Mouse (Mus musculus) lung, embryonic 16.5 days (tissue): ENCODE measurements around the gene Ncl. TPM values are rescaled to one million over a fixed set of nuclear protein-coding genes. Genes with fewer than 3 reads are reported as not detected.

Experiments used
- ATAC-seq: fragments of 200-750 bp; cut with Nextera tagmentation; 2 replicates; pipeline ENCODE4 v1.8.0; 2017; ENCODE audit warnings: low read depth, mild to moderate bottlenecking, moderate library complexity
- H3K27ac ChIP-seq: fragments of 300-500 bp; sonication (generic); 2 replicates; pipeline ENCODE4 v1.5.1; 2014; ENCODE audit warnings: mild to moderate bottlenecking, control low read depth, low read length
- H3K27me3 ChIP-seq: fragments of 300-500 bp; sonication (generic); 2 replicates; pipeline ENCODE4 v1.6.1; 2014; ENCODE audit warnings: low read depth, low read length, mixed read lengths; ENCODE audit not compliant: control insufficient read depth, insufficient read depth
- H3K36me3 ChIP-seq: fragments of 300-500 bp; sonication (generic); 2 replicates; pipeline ENCODE4 v1.6.1; 2014; ENCODE audit warnings: low read length; ENCODE audit not compliant: control insufficient read depth, insufficient read depth
- H3K4me1 ChIP-seq: fragments of 300-500 bp; sonication (generic); replicated peaks from 2 replicates; pipeline ENCODE4 v1.6.1; 2014; ENCODE audit warnings: low read length, mixed read lengths; ENCODE audit not compliant: control insufficient read depth, insufficient read depth
- H3K4me2 ChIP-seq: fragments of 300-500 bp; sonication (generic); 2 replicates; pipeline ENCODE4 v1.6.1; 2014; ENCODE audit warnings: low read depth, low read length, control low read depth
- H3K4me3 ChIP-seq: fragments of 300-500 bp; sonication (generic); 2 replicates; pipeline ENCODE4 v1.5.1; 2014; ENCODE audit warnings: mild to moderate bottlenecking, low read length, control low read depth
- H3K9ac ChIP-seq: fragments of 300-500 bp; sonication (generic); 2 replicates; pipeline ENCODE4 v1.6.1; 2014; ENCODE audit warnings: low read length, control low read depth
- H3K9me3 ChIP-seq: fragments of 300-500 bp; sonication (generic); 2 replicates; pipeline ENCODE4 v1.6.1; 2016; ENCODE audit warnings: low read length; ENCODE audit not compliant: control insufficient read depth
- WGBS: fragments of 180-500 bp; shearing (Covaris S2); extraction: QIAGEN DNeasy Blood & Tissue Kit; methylation state at CpG from one replicate; pipeline ENCODE4 v1.1.7; 2014; 5-methylcytosine and 5-hydroxymethylcytosine counted together
- polyA plus RNA-seq: library from polyadenylated mRNA; unstranded; fragments of >200 nt; fragmentation: Nextera tagmentation; extraction: Ambion mirVana; gene quantifications from 2 replicates; pipeline ENCODE4 v1.2.1, GENCODE M21; 2015

The Ncl gene
- polyA plus RNA-seq, 1 experiment from 2014 or later, result 344 TPM

GRCm38 (mm10) chr1:86310536-86311310, 48.5 kb downstream of the Ncl start:
- 30% methylated on average over 15 of the region's 15 CpGs for WGBS
- peak overlapping the region; percentile 23; the same call in 1 of the 2 replicates for H3K27ac ChIP-seq
- H3K9me3 ChIP-seq, result no peaks in the 10 kb centered on the region
- no peak overlapping the region for H3K9ac ChIP-seq
- no peak overlapping the region for H3K4me3 ChIP-seq
- no peaks in the 10 kb centered on the region for H3K36me3 ChIP-seq
- H3K27me3 ChIP-seq, result no peaks in the 10 kb centered on the region
- peak; percentile 57 for ATAC-seq
- H3K4me1 ChIP-seq, result 0 out of 2 replicates have a peak, but pooled peaks cover 3% of the 10 kb centered on the region
- peak overlapping the region; percentile 21 for H3K4me2 ChIP-seq

- Histone ChIP-seq H3K27ac (no peak overlapping the region), H3K4me2 (no peak overlapping the region), H3K4me3 (no peak overlapping the region), H3K4me1 (0 out of 2 replicates have a peak, but pooled peaks cover 3% of the 10 kb centered on the region), H3K9ac (no peak overlapping the region), H3K36me3 (no peaks in the 10 kb centered on the region), H3K27me3 (peaks cover 4% of the 10 kb centered on the region; the same call in 1 of the 2 replicates), H3K9me3 (no peaks in the 10 kb centered on the region)
- 92% methylated on average over 7 of the region's 7 CpGs for WGBS
- ATAC-seq, result no peak
These were observed 49.8 kb downstream of the Ncl start for GRCm38 (mm10) chr1:86309270-86309833.

GRCm38 (mm10) chr1:86307871-86308641, 51.1 kb downstream of the Ncl start:
- ATAC-seq, result no peak
- Histone ChIP-seq H3K4me3 (no peak overlapping the region), H3K4me1 (0 out of 2 replicates have a peak, but pooled peaks cover 3% of the 10 kb centered on the region), H3K36me3 (no peaks in the 10 kb centered on the region), H3K27ac (no peak overlapping the region), H3K27me3 (peaks cover 11% of the 10 kb centered on the region), H3K4me2 (no peak overlapping the region), H3K9ac (no peak overlapping the region), H3K9me3 (no peaks in the 10 kb centered on the region)
- WGBS, result 43% methylated on average over 4 of the region's 4 CpGs

GRCm38 (mm10) chr1:86307177-86307762, 51.9 kb downstream of the Ncl start:
- WGBS, result 87% methylated on average over 7 of the region's 7 CpGs

GRCm38 (mm10) chr1:86306686-86307085, 52.5 kb downstream of the Ncl start:
- peaks cover 11% of the 10 kb centered on the region for H3K27me3 ChIP-seq
- ATAC-seq, result no peak
- H3K4me3 ChIP-seq, result no peak overlapping the region
- H3K9ac ChIP-seq, result no peak overlapping the region
- H3K4me1 ChIP-seq, result peaks cover 10% of the 10 kb centered on the region
- H3K4me2 ChIP-seq, result no peak overlapping the region
- no peaks in the 10 kb centered on the region for H3K9me3 ChIP-seq
- WGBS, result 73% methylated on average over 3 of the region's 3 CpGs
- no peak overlapping the region for H3K27ac ChIP-seq
- H3K36me3 ChIP-seq, result no peaks in the 10 kb centered on the region

More at GRCm38 (mm10) chr1:86307177-86307762, 51.9 kb downstream of the Ncl start:
- Histone ChIP-seq H3K27me3 (peaks cover 11% of the 10 kb centered on the region), H3K4me2 (no peak overlapping the region), H3K4me3 (no peak overlapping the region), H3K4me1 (peaks cover 10% of the 10 kb centered on the region), H3K9me3 (no peaks in the 10 kb centered on the region), H3K27ac (no peak overlapping the region), H3K36me3 (no peaks in the 10 kb centered on the region), H3K9ac (no peak overlapping the region)
- ATAC-seq, result no peak

GRCm38 (mm10) chr1:86303873-86304250, 55.3 kb downstream of the Ncl start:
- H3K4me1 ChIP-seq, result peaks cover 13% of the 10 kb centered on the region
- H3K4me2 ChIP-seq, result peak overlapping the region; percentile 98
- H3K27me3 ChIP-seq, result peaks cover 11% of the 10 kb centered on the region
- WGBS, result 2% methylated on average over 16 of the region's 16 CpGs
- ATAC-seq, result peak; percentile 1; the same call in 1 of the 2 replicates
- H3K9me3 ChIP-seq, result no peaks in the 10 kb centered on the region
- H3K27ac ChIP-seq, result no peak overlapping the region
- peak overlapping the region; percentile 69 for H3K9ac ChIP-seq
- H3K4me3 ChIP-seq, result peak overlapping the region; percentile 67
- no peaks in the 10 kb centered on the region for H3K36me3 ChIP-seq

- Histone ChIP-seq H3K36me3 (no peaks in the 10 kb centered on the region), H3K27ac (peak overlapping the region; percentile 26; the same call in 1 of the 2 replicates), H3K9me3 (no peaks in the 10 kb centered on the region), H3K4me2 (peak overlapping the region; percentile 98), H3K4me3 (peak overlapping the region; percentile 67), H3K9ac (peak overlapping the region; percentile 69), H3K4me1 (peaks cover 12% of the 10 kb centered on the region), H3K27me3 (peaks cover 11% of the 10 kb centered on the region)
- peak; percentile 90 for ATAC-seq
- WGBS, result under 1% methylated on average over 64 of the region's 65 CpGs
These were observed 55.9 kb downstream of the Ncl start for GRCm38 (mm10) chr1:86303063-86303872.

- ATAC-seq, result no peak
- Histone ChIP-seq H3K9ac (peak within 1 kb of the TSS; percentile 69), H3K4me1 (peaks cover 10% of the 10 kb centered on the region), H3K27me3 (peaks cover 11% of the 10 kb centered on the region), H3K4me3 (peak within 1 kb of the TSS; percentile 67), H3K36me3 (no peaks in the 10 kb centered on the region), H3K9me3 (no peaks in the 10 kb centered on the region), H3K4me2 (peak within 1 kb of the TSS; percentile 98), H3K27ac (peak within 1 kb of the TSS; percentile 26; the same call in 1 of the 2 replicates)
- 32% methylated on average over 6 of the region's 6 CpGs for WGBS
These were observed 56.7 kb downstream of the Ncl start, which contains the start of gene B3gnt7 for GRCm38 (mm10) chr1:86302532-86302931. B3gnt7 (plus strand) TSS chr1:86302832.
